Mouse (Mus musculus) midbrain, embryonic 13.5 days (tissue): Measurements from ENCODE around the gene Arfgef2. TPM values are rescaled to one million over a fixed set of nuclear protein-coding genes. Genes with fewer than 3 reads are reported as not detected.
A peak's percentile ranks its signal among the peaks of the same experiment; 100 is the strongest.

ENCODE experiments used
- ATAC-seq: fragments of 200-750 bp; cut with Nextera tagmentation; 2 replicates; pipeline ENCODE4 v1.8.0; 2017; ENCODE audit warnings: mild to moderate bottlenecking, moderate TSS enrichment, moderate library complexity
- H3K27ac ChIP-seq: fragments of 300-500 bp; sonication (generic); 2 replicates; pipeline ENCODE4 v1.5.1; 2015; ENCODE audit warnings: inconsistent platforms, mild to moderate bottlenecking, moderate library complexity
- H3K27me3 ChIP-seq: fragments of 300-500 bp; sonication (generic); 2 replicates; pipeline ENCODE4 v1.6.1; 2015; ENCODE audit warnings: mild to moderate bottlenecking, inconsistent platforms
- H3K36me3 ChIP-seq: fragments of 300-500 bp; sonication (generic); 2 replicates; pipeline ENCODE4 v1.6.1; 2015; ENCODE audit warnings: mild to moderate bottlenecking, inconsistent platforms
- H3K4me1 ChIP-seq: fragments of 300-500 bp; sonication (generic); replicated peaks from 2 replicates; pipeline ENCODE4 v1.6.1; 2015; ENCODE audit warnings: inconsistent platforms
- H3K4me2 ChIP-seq: fragments of 300-500 bp; sonication (generic); replicated peaks from 2 replicates; pipeline ENCODE4 v1.6.1; 2015; ENCODE audit warnings: moderate library complexity, mild to moderate bottlenecking, inconsistent platforms
- H3K4me3 ChIP-seq: fragments of 300-500 bp; sonication (generic); replicated peaks from 2 replicates; pipeline ENCODE4 v1.5.1; 2015; ENCODE audit warnings: mild to moderate bottlenecking, inconsistent platforms
- H3K9ac ChIP-seq: fragments of 300-500 bp; sonication (generic); replicated peaks from 2 replicates; pipeline ENCODE4 v1.6.1; 2015; ENCODE audit warnings: mild to moderate bottlenecking, inconsistent platforms
- H3K9me3 ChIP-seq: fragments of 300-500 bp; sonication (generic); 2 replicates; pipeline ENCODE4 v1.6.1; 2016; ENCODE audit warnings: mild to moderate bottlenecking, inconsistent platforms
- WGBS: fragments of 180-500 bp; shearing (Covaris S2); methylation state at CpG from one replicate; pipeline ENCODE4 v1.1.7; 2015; 5-methylcytosine and 5-hydroxymethylcytosine counted together
- polyA plus RNA-seq: library from polyadenylated mRNA; unstranded; fragments of >200 nt; fragmentation: Nextera tagmentation; extraction: Ambion mirVana; gene quantifications from 2 replicates; pipeline ENCODE4 v1.2.1, GENCODE M21; 2015

Gene Arfgef2
- polyA plus RNA-seq, 1 experiment from 2014 or later: 3.4 TPM

GRCm38 (mm10) chr2:166936166-166936565 lies 130.8 kb downstream of the Arfgef2 start:
- no peak for ATAC-seq
- Histone ChIP-seq H3K4me1 (no peaks in the 10 kb centered on the region), H3K4me3 (no peak overlapping the region), H3K4me2 (no peak overlapping the region), H3K36me3 (peaks cover 83% of the 10 kb centered on the region), H3K27ac (no peak overlapping the region), H3K9me3 (no peaks in the 10 kb centered on the region), H3K27me3 (no peaks in the 10 kb centered on the region), H3K9ac (no peak overlapping the region)
- WGBS: 94% methylated on average over 2 of the region's 2 CpGs

- no peak for ATAC-seq
- Histone ChIP-seq H3K9ac (no peak overlapping the region), H3K27me3 (no peaks in the 10 kb centered on the region), H3K9me3 (no peaks in the 10 kb centered on the region), H3K36me3 (peaks cover 84% of the 10 kb centered on the region), H3K4me2 (no peak overlapping the region), H3K4me1 (no peaks in the 10 kb centered on the region), H3K27ac (no peak overlapping the region), H3K4me3 (no peak overlapping the region)
- 91% methylated on average over 2 of the region's 2 CpGs for WGBS
Observed at GRCm38 (mm10) chr2:166943146-166943545, 137.8 kb downstream of the Arfgef2 start.

- no peak overlapping the region for H3K27ac ChIP-seq
- H3K27me3 ChIP-seq: no peaks in the 10 kb centered on the region
- H3K9ac ChIP-seq: no peak overlapping the region
- no peak overlapping the region for H3K4me3 ChIP-seq
- no peaks in the 10 kb centered on the region for H3K4me1 ChIP-seq
- WGBS: 77% methylated on average over 1 of the region's 1 CpGs
- peaks cover 84% of the 10 kb centered on the region for H3K36me3 ChIP-seq
- ATAC-seq: no peak
- H3K4me2 ChIP-seq: no peak overlapping the region
- no peaks in the 10 kb centered on the region for H3K9me3 ChIP-seq
Observed at GRCm38 (mm10) chr2:166944346-166944745, 139.0 kb downstream of the Arfgef2 start.

GRCm38 (mm10) chr2:166945456-166945855 lies 140.1 kb downstream of the Arfgef2 start:
- no peak overlapping the region for H3K4me3 ChIP-seq
- peaks cover 89% of the 10 kb centered on the region for H3K36me3 ChIP-seq
- H3K27me3 ChIP-seq: no peaks in the 10 kb centered on the region
- H3K9me3 ChIP-seq: no peaks in the 10 kb centered on the region
- 66% methylated on average over 4 of the region's 4 CpGs for WGBS
- no peak overlapping the region for H3K9ac ChIP-seq
- peak; percentile 34; the same call in 1 of the 2 replicates for ATAC-seq
- H3K27ac ChIP-seq: no peak overlapping the region
- H3K4me1 ChIP-seq: no peaks in the 10 kb centered on the region
- H3K4me2 ChIP-seq: no peak overlapping the region

Other genes starting within 250 kb of the Arfgef2 start
- gene Prex1, start 91.8 kb upstream of the Arfgef2 start, polyA plus RNA-seq: 17.7 and 21.1 TPM in 2 replicates
- gene Trp53rkb, start 13.1 kb upstream of the Arfgef2 start, polyA plus RNA-seq: 10.8 and 11.1 TPM in 2 replicates
- 113 and 116 TPM in 2 replicates for gene Cse1l, start 100.5 kb downstream of the Arfgef2 start, polyA plus RNA-seq
- 119 and 121 TPM in 2 replicates for gene Stau1, start 190.7 kb downstream of the Arfgef2 start, polyA plus RNA-seq
- gene Ddx27, start 209.6 kb downstream of the Arfgef2 start, polyA plus RNA-seq: 40.3 TPM in 2 replicates